Mouse (Mus musculus): ENCODE results near the gene Prl7c1. TPM values are rescaled to one million over a fixed set of nuclear protein-coding genes. Genes with fewer than 3 reads are reported as not detected.
"Not testable (repeated sequence)": the region's sequence is repeated elsewhere in the genome, so short reads cannot be mapped to it uniquely, and the experiment has no call there.

The Prl7c1 gene
- not detected in 2 replicates for total RNA-seq (2015)
- not detected in 2 replicates for total RNA-seq (2017)

DNA sequence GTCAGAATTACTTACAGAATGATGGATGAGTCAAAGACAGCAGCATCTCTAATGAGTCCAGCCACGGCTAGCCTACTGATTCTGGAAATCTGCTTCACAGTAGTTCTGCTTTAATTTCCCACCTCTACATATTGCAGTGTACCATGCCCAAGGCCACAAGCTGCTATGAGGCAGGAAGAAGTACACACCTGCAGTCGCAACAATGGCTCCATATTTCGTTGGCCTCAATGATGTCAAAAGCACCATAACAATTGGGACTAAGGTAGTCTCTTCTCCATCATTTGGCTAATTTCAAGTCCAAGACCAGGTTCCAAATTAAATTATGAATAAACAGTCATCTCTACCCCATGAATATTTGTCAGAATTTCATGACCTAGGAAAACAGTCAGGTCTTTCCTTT lies at the start of gene Prl7c1:
Gene Prl7c1 (minus strand): TSS at position 101 of the 400 bp plus-strand sequence.
- not testable (repeated sequence) for ATAC-seq (replicated peaks; ENCODE audit: poor library complexity)

DNA sequence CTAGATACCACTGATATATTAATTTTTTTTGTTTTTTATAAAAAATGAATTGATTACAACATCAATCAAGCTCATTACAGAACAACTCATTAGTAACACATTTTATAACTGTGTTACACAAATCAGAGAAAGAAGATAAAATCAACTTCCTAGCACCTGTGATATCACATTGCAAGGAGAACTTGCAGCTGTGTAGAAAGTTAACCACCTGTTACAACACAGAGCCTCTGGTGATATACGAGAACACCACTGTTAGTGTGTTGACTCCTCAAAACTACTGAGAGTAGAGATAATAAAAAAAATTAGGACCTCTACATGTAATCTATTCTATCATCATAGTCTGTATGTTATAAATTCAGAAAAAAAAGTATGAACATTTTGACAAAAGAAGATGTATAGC lies 22.2 kb upstream of the Prl7c1 start:
- no peak for ATAC-seq (replicated peaks; ENCODE audit: poor library complexity)

GRCm38 (mm10) chr13:27801354-27801753 lies 20.8 kb upstream of the Prl7c1 start, which contains the start of gene Prl2a1:
TSS of gene Prl2a1 (plus strand) at chr13:27801654.
- ATAC-seq (replicated peaks; ENCODE audit: poor library complexity) = no peak

- ATAC-seq (replicated peaks; ENCODE audit: poor library complexity) = peak; percentile 42; the same call in 1 of the 2 replicates
Measured at GRCm38 (mm10) chr13:27799303-27799702, 18.7 kb upstream of the Prl7c1 start.

DNA sequence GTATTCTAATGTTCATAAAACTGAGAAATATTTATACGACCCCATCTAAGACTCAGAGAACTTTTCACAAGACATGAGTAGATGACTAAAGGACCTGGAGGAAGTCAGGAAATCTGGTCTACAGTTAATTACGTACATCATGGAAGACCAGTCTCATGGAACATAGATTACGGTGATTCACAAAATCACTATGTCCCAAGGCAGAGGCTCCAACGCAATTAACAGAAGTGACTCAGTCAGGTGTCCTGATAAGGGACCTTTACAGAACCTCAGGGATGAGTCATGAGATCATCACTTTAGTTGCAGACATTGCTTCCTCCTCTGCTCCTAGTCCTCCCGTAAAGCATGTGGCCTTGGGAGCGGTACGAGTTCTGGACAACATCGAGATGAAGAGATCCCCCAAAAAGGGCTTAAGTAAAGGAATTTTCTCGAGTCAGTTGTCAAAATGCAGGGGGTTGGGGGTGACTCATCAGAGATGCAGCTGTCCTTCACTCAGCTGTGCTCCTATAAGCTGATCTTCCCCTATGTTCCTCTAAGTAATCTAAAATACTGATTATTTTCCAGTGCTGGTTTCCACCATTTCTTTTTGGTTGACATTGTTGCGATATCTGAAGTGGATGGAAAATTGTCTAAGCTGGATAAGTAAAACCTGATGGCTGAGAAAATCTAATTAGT lies 46.0 kb downstream of the Prl7c1 start:
- ATAC-seq (replicated peaks; ENCODE audit: poor library complexity) = no peak

- ATAC-seq (replicated peaks; ENCODE audit: poor library complexity) = not testable (repeated sequence)
Measured at GRCm38 (mm10) chr13:27730286-27730959, 50.2 kb downstream of the Prl7c1 start.

DNA sequence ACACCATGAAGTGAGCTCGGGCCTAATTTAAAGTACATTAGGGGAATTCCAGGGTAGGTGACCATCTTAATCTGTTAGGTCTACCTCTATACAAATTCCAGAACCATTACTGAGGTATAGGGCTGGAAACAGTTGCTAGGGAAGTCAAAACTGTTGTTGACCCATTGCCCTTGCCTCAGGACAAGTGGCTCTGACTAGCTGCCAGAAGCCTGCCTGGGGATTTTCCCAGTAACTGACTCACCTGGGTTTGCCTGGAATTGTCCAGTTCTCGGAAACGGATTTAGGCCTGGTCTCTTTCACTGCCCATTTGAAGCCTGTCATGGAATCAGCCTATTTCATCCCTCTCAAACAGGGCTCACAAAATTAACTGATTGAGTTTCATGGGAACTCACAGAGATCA lies 55.5 kb downstream of the Prl7c1 start:
- ATAC-seq (replicated peaks; ENCODE audit: poor library complexity) = not testable (repeated sequence)

Other genes starting within 250 kb of the Prl7c1 start
- gene Prl8a9, start 216.2 kb downstream of the Prl7c1 start, total RNA-seq (2015) = not detected in 2 replicates
- gene Prl8a9, start 216.2 kb downstream of the Prl7c1 start, total RNA-seq (2017) = not detected in 2 replicates
- gene Prl8a1, start 198.6 kb downstream of the Prl7c1 start, total RNA-seq (2015) = not detected in 2 replicates
- gene Prl8a1, start 198.6 kb downstream of the Prl7c1 start, total RNA-seq (2017) = not detected in 2 replicates
- gene Prl7b1, start 170.2 kb downstream of the Prl7c1 start, total RNA-seq (2015) = not detected in 2 replicates
- gene Prl7b1, start 170.2 kb downstream of the Prl7c1 start, total RNA-seq (2017) = not detected in 2 replicates
- not detected in 2 replicates for gene Prl7a1, start 138.3 kb downstream of the Prl7c1 start, total RNA-seq (2015)
- gene Prl7a1, start 138.3 kb downstream of the Prl7c1 start, total RNA-seq (2017) = not detected in 2 replicates
- gene Prl7a2, start 112.8 kb downstream of the Prl7c1 start, total RNA-seq (2015) = not detected in 2 replicates
- not detected in 2 replicates for gene Prl7a2, start 112.8 kb downstream of the Prl7c1 start, total RNA-seq (2017)
- gene Prl7d1, start 64.1 kb downstream of the Prl7c1 start, total RNA-seq (2015) = not detected in 2 replicates
- gene Prl7d1, start 64.1 kb downstream of the Prl7c1 start, total RNA-seq (2017) = not detected in 2 replicates
- gene Prl2a1, start 20.9 kb upstream of the Prl7c1 start, total RNA-seq (2015) = not detected in 2 replicates
- not detected in 2 replicates for gene Prl2a1, start 20.9 kb upstream of the Prl7c1 start, total RNA-seq (2017)
- gene Prl2c1, start 68.5 kb upstream of the Prl7c1 start, total RNA-seq (2015) = not detected in 2 replicates
- not detected in 2 replicates for gene Prl2c1, start 68.5 kb upstream of the Prl7c1 start, total RNA-seq (2017)
- gene Prl4a1, start 235.4 kb upstream of the Prl7c1 start, total RNA-seq (2015) = not detected in 2 replicates
- not detected in 2 replicates for gene Prl4a1, start 235.4 kb upstream of the Prl7c1 start, total RNA-seq (2017)